Mouse (Mus musculus): ENCODE measurements around the gene Ust. TPM values are rescaled to one million over a fixed set of nuclear protein-coding genes. Genes with fewer than 3 reads are reported as not detected.

The Ust gene
- total and polyA plus RNA-seq, 3 experiments: 1.1 to 1.7 (median 1.6) TPM

DNA sequence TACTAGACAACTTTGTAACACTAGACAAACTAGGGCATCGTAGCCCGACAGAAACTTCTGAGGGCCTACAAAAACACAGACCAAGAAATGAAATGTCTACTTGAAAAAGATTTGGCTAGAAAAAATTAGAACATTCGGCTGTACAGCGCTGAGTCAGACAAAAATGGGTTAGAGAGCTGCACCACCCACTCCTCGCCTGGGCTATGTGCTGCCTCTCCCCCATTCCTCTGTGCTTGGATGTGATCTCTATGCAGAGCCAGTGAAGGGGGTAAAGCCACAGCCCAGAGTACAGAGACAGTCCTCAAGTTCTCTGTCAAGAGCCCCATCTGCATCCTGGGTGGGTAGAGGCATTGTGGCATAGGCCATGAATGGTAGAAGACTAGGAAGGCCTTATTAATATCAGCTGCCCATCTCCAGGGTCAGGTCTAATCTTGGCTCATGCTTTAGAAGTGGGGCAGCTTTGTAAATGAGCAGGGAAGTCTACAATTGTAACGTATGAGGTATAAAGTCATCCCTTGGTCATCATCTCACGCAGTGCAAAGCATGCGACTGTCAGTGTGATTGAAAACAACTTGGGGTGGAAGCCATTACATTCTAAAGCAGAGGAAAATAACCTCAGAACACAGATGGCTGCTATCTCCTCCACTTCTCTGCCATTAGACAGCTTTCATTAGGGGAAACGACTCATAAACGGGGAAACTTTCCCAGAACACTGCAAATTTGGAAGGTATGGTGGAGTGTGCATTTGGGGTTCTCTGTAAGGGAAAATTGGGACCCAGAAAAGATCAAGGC is 281.6 kb downstream of the Ust start:
- H3K4me3 ChIP-seq: no peak overlapping the region
- DNase-seq: no peak
- WGBS: 83% methylated on average over 10 of the region's 10 CpGs
- H3K79me2 ChIP-seq (replicated peaks; ENCODE audit: control insufficient read depth, insufficient read depth, low read length): no peaks in the 10 kb centered on the region
- no peak overlapping the region for H3K27ac ChIP-seq
- no peaks in the 10 kb centered on the region for H3K36me3 ChIP-seq (ENCODE audit: control insufficient read depth, insufficient read depth, low read length)
- H3K4me1 ChIP-seq (ENCODE audit: control insufficient read depth, insufficient read depth, low read length): no peaks in the 10 kb centered on the region
- H3K27me3 ChIP-seq (ENCODE audit: control insufficient read depth, insufficient read depth, low read length): no peaks in the 10 kb centered on the region
- H3K9ac ChIP-seq (ENCODE audit: low read depth, low read length): no peak overlapping the region
- TF ChIP-seq POLR2A (IDR thresholded peaks at IDR 0.05; ENCODE audit: insufficient read depth, low read depth, low read length) (no peak), EP300 (IDR thresholded peaks at IDR 0.05; ENCODE audit: insufficient read depth, low read depth, low read length) (no peak), CTCF (IDR thresholded peaks at IDR 0.05) (no peak)
- intact Hi-C loops (cut with DNase I): no loop called here

DNA sequence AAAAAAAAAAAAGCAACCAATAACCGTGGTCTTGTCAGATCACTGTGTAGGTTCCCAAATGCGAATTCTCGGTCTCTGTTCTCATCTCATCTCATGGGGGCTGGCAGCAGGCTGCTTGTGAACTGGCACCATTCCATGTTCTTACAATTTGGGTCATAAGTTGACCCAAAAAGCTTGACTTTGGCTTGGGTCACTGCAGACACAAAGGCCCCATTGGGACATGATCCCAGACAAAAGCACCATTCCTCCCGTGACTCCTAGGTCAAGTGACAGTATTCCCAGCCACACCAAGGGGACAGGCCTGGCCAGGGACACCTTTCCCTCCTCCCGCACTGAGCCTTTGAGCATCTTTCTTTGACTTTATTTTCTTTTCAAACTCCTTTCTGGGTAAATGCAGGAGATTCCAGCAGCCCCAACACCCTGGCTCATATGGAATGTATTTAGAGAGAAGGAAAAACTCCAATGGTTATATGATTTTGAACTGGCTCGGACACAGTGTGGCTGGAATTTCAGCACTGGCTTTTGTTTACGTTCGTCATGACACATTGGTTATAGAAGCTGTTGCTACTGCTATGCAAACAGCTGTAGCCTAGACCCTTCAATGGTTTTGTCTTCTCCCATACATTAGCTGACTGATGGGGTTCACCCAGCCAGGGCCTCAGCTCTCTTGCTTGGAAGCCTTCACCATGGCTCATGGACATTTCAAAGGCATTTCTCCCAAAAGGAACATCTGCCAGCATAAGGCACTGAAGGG is 285.3 kb downstream of the Ust start:
- no peaks in the 10 kb centered on the region for H3K27me3 ChIP-seq (ENCODE audit: control insufficient read depth, insufficient read depth, low read length)
- H3K9ac ChIP-seq (ENCODE audit: low read depth, low read length): no peak overlapping the region
- intact Hi-C loops (cut with DNase I): no loop called here
- H3K27ac ChIP-seq: no peak overlapping the region
- 72% methylated on average over 8 of the region's 8 CpGs for WGBS
- H3K4me1 ChIP-seq (ENCODE audit: control insufficient read depth, insufficient read depth, low read length): no peaks in the 10 kb centered on the region
- no peaks in the 10 kb centered on the region for H3K36me3 ChIP-seq (ENCODE audit: control insufficient read depth, insufficient read depth, low read length)
- DNase-seq: peak in 1 of 2 experiments; percentile 10
- TF ChIP-seq POLR2A (IDR thresholded peaks at IDR 0.05; ENCODE audit: insufficient read depth, low read depth, low read length): no peak
- TF ChIP-seq EP300 (IDR thresholded peaks at IDR 0.05; ENCODE audit: insufficient read depth, low read depth, low read length): no peak
- no peak for TF ChIP-seq CTCF (IDR thresholded peaks at IDR 0.05)
- no peaks in the 10 kb centered on the region for H3K79me2 ChIP-seq (replicated peaks; ENCODE audit: control insufficient read depth, insufficient read depth, low read length)
- H3K4me3 ChIP-seq: no peak overlapping the region

DNA sequence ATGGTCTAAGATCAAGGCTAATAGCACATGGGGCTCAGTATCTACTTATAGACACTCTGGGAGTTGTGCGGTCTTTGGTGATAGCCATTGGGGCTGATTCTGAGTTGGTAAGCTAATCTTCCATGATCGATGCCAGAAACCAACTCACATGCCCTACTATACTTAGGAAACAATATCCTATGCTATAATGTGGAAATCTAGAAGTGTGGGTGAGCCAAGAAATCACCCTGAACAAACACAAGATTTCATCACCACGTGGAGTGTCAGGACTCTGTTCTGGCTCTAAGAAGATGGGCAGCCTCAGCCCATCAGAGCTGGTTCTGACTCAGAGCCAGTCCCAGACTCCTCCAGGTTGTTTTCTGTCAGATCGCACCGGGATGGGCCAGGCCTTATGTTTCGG is 286.1 kb downstream of the Ust start:
- Histone ChIP-seq H3K27me3 (ENCODE audit: control insufficient read depth, insufficient read depth, low read length) (no peaks in the 10 kb centered on the region), H3K27ac (no peak overlapping the region), H3K36me3 (ENCODE audit: control insufficient read depth, insufficient read depth, low read length) (no peaks in the 10 kb centered on the region), H3K4me1 (ENCODE audit: control insufficient read depth, insufficient read depth, low read length) (no peaks in the 10 kb centered on the region), H3K4me3 (no peak overlapping the region), H3K9ac (ENCODE audit: low read depth, low read length) (no peak overlapping the region), H3K79me2 (replicated peaks; ENCODE audit: control insufficient read depth, insufficient read depth, low read length) (no peaks in the 10 kb centered on the region)
- TF ChIP-seq CTCF (IDR thresholded peaks at IDR 0.05): no peak
- no peak for TF ChIP-seq POLR2A (IDR thresholded peaks at IDR 0.05; ENCODE audit: insufficient read depth, low read depth, low read length)
- TF ChIP-seq EP300 (IDR thresholded peaks at IDR 0.05; ENCODE audit: insufficient read depth, low read depth, low read length): no peak
- DNase-seq: no peak
- WGBS: 84% methylated on average over 6 of the region's 6 CpGs
- intact Hi-C loops (cut with DNase I): no loop called here

DNA sequence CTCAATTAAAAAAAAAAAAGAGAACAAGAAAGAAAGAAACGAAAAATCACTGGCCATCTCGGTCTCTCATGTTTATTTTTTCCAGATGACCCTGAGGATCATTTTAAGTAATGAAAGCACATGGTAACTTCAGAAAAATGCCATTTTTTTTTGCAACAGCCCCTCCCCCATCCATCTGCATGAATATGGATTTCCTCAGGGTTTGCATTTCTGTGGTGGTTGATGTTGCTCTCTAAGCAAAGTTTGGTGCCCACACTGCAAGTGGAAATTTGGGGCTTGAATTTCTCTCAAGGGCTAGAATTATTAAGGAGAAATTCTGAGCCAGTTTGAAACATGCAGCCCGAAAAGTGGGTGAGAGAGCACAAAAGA is 290.3 kb downstream of the Ust start:
- Histone ChIP-seq H3K4me3 (no peak overlapping the region), H3K36me3 (ENCODE audit: control insufficient read depth, insufficient read depth, low read length) (no peaks in the 10 kb centered on the region), H3K27me3 (ENCODE audit: control insufficient read depth, insufficient read depth, low read length) (no peaks in the 10 kb centered on the region), H3K9ac (ENCODE audit: low read depth, low read length) (no peak overlapping the region), H3K27ac (no peak overlapping the region), H3K79me2 (replicated peaks; ENCODE audit: control insufficient read depth, insufficient read depth, low read length) (no peaks in the 10 kb centered on the region), H3K4me1 (ENCODE audit: control insufficient read depth, insufficient read depth, low read length) (no peaks in the 10 kb centered on the region)
- no peak for DNase-seq
- intact Hi-C loops (cut with DNase I): no loop called here
- TF ChIP-seq EP300 (IDR thresholded peaks at IDR 0.05; ENCODE audit: insufficient read depth, low read depth, low read length) (no peak), CTCF (IDR thresholded peaks at IDR 0.05) (no peak), POLR2A (IDR thresholded peaks at IDR 0.05; ENCODE audit: insufficient read depth, low read depth, low read length) (no peak)
- 72% methylated on average over 3 of the region's 3 CpGs for WGBS

DNA sequence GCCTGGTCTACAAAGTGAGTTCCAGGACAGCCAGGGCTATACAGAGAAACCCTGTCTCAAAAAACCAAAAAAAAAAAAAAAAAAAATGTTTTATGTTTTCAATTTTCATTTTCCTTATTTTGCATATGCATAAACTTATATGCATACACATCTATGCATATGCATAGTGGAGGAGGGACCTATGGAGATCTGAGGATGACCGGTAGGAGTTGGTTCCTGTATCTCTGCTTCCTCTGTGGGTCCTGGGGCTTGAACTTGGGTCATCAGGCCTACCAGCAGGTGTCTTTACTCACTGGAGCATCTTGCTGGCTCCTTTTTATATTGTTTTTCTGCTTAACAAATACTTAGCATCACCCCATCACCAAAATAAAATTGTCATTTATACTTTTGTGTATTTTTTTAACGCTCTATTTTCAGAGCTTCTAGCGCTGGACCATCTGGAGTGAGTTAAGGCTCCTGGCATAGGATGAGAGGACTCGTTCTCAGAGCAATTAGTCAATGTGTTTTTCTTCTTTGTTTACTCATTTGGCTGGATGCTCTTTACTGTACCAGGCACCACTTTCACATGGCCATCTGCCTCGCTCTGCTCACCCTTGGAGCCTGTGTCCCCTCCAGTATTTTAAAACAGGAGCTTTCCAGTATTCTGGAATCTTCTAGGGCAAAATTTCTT is 290.8 kb downstream of the Ust start:
- no peak overlapping the region for H3K4me3 ChIP-seq
- no peaks in the 10 kb centered on the region for H3K36me3 ChIP-seq (ENCODE audit: control insufficient read depth, insufficient read depth, low read length)
- H3K79me2 ChIP-seq (replicated peaks; ENCODE audit: control insufficient read depth, insufficient read depth, low read length): no peaks in the 10 kb centered on the region
- no peak for DNase-seq
- no peak overlapping the region for H3K27ac ChIP-seq
- no peak for TF ChIP-seq CTCF (IDR thresholded peaks at IDR 0.05)
- TF ChIP-seq EP300 (IDR thresholded peaks at IDR 0.05; ENCODE audit: insufficient read depth, low read depth, low read length): no peak
- TF ChIP-seq POLR2A (IDR thresholded peaks at IDR 0.05; ENCODE audit: insufficient read depth, low read depth, low read length): no peak
- intact Hi-C loops (cut with DNase I): no loop called here
- H3K4me1 ChIP-seq (ENCODE audit: control insufficient read depth, insufficient read depth, low read length): no peaks in the 10 kb centered on the region
- no peak overlapping the region for H3K9ac ChIP-seq (ENCODE audit: low read depth, low read length)
- H3K27me3 ChIP-seq (ENCODE audit: control insufficient read depth, insufficient read depth, low read length): no peaks in the 10 kb centered on the region
- WGBS: 64% methylated on average over 5 of the region's 5 CpGs

Measured in heart, adult 2 months (tissue).